Mouse (Mus musculus) adrenal gland, postnatal 25 days (tissue): ENCODE measurements around the gene Cpne1. TPM values are rescaled to one million over a fixed set of nuclear protein-coding genes. Genes with fewer than 3 reads are reported as not detected.
A peak's percentile ranks its signal among the peaks of the same experiment; 100 is the strongest.

Experiments used
- DNase-seq: peaks from one replicate; pipeline ENCODE4 v3.0.0; 2021; ENCODE audit warnings: mixed read lengths
- total RNA-seq: library from RNA; stranded (reverse); gene quantifications from 2 replicates; pipeline ENCODE4 v1.2.3, GENCODE M21; 2021

Cpne1 gene
- total RNA-seq, 1 experiment from 2014 or later, result 59.7 TPM

DNA sequence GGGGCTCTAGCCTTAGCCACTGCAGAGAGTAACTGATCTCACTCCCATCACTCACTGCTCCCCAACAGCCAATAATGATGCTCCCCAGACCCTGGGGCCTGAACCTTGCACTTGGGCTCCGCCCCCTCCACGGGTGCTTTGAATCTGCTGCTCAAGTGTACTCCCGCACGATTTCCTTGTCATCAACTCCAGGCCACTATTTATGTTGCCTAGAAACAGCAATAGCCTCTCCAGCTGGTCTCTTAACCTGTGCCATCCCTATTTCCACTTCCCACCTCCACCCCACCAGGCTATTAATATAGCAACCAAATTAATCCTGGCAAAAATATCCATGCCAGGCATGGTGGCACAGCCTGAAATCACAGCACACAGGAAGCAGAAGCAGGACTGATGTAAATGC, 32.1 kb downstream of the Cpne1 start:
- DNase-seq, result no peak

DNA sequence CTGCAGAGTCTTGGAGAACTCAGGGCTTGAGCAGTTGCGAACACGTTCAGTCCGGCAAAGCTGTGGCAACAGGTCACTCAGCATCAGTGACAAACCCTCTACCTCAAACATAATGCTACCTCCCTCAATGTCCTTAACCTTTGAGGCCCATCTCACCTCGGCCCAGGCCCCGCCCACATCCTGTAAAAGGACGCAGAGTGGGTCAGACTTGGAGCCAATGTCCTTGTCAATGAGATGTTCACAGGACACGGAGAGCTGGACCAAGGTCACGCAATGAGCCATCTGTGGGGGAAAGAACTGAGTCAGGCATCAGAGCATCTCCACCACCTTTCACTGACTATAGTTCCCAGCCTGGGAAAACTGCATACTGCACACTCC, 32.6 kb downstream of the Cpne1 start:
- peak; percentile 51 for DNase-seq

DNA sequence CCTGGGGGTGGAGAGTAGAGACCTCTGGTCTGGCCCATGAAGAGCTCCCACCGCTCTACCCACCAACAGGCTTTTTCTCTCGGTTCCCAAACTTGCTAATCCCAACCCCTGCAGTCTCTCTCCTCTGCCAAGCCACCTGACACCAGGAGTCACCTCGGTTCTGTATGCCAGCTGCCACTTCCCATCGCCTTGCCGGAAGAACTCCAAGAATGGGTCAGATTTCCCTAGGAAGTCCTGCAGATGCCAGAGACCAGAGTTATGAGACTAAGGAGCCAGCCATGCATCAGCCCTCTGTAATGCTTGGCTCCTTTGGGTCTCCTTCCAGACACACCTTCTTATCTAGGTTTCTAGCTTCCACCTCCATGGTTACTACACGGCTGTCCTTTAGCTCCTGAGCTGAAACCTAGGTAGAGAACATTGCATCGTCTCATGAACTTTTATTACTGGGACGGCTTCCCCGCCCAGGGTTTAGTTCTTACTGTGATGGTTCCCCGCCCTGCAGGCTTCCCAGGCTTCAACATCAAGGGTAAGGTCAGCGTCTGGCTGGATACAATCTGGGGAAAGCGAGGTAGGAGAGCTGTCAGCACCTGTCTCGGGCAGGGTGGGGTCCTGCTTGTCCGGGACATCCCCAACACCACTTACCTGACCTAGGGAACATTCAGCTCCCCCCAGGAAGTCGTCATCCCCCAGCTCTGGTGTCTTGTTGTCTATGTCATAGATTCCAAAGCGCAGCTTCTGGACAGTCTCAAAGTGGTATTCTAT, 33.2 kb downstream of the Cpne1 start:
- DNase-seq, result no peak

DNA sequence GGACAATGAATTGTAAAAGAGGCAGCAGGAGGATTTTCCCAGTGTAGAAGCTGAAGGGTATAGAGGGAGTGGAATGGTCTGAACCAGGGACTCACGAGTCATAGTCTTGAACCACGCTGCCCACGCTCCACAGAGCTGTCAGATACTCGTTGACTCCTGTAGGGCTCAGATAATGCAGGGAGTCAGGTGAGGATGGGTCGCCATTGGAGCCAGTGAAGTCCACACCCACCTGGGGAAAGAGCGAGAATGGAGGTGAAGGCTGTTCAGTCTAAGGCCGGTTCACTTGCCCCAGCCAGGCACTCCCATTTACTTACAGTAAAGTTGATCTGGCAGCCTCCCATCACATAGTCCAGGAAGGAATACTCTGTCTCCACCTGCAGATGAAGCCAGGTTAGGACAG, 34.3 kb downstream of the Cpne1 start:
- no peak for DNase-seq

DNA sequence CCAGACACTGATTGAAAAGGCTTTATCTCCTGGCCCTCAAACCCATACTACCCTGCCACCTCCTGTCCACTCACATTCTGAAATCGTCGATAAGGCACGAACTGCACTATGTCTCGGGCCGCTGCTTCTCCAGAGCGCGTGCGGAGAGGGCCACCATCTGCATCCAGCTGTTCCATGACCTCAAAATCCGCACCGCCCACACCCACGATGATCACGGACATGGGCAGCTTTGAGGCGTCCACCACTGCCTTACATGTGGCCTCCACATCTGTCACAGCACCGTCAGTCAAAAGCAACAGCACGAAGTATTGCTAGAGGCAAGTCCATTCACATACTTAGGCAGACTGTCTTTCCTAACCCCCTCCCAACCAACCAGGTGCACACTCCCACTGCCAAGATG, 38.0 kb downstream of the Cpne1 start:
- DNase-seq, result no peak

DNA sequence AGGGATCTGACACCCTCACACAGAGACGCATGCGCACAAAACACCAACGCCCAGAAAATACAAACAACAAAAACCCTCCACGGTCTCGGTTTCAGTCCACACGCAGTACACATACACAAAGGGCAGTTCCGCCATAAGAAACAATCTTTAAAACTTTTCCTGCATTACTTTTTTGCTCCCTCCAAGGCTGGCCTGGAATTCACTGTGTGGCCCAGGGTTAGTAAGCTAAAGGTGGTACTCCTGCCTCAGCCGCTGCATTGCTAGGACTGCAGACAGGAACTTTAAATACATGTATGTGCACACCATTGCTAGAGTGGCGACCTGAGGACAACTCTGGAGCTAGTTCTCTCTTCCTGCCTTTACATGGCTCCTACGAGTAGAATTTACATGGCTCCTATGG, 40.5 kb downstream of the Cpne1 start:
- DNase-seq, result no peak

DNA sequence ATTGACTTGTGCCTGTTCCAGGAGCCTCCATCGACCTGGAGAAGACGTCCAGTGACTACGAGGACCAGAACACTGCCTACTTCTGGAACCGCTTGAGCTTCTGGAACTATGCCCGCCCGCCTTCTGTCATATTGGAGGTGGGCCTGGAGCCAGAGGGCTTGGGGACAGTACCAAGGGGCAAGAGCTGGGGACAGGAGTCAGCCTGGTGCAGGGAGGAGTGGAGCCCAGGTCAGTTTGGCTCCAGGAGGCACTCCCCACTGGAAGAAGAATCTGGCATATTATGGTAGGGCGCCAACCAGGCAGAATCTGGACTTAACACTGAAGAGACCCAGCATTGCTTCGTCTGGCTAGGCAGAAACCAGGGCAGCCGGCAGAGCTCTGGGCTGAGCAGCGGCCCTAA, 43.8 kb downstream of the Cpne1 start:
- DNase-seq, result no peak

DNA sequence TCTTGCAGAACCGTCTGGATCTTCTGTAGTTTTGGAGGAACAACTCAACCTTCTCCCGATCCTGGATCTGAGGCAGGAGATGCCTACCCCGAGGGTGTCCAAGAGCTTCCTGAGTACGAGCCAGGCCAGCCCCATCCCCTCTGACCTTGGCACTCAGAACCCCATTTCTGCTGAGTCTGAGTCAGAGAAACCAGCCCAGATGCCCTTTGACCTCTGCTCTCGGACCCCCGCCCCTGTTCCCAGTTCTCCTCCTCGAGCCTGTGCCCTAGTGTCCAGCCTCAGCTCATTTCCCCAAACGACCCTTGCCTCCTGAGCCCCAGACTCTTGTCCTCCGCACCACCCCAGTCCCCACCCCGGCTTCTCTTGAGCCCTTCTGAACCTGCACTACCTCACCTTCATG, 45.6 kb downstream of the Cpne1 start:
- DNase-seq, result no peak

DNA sequence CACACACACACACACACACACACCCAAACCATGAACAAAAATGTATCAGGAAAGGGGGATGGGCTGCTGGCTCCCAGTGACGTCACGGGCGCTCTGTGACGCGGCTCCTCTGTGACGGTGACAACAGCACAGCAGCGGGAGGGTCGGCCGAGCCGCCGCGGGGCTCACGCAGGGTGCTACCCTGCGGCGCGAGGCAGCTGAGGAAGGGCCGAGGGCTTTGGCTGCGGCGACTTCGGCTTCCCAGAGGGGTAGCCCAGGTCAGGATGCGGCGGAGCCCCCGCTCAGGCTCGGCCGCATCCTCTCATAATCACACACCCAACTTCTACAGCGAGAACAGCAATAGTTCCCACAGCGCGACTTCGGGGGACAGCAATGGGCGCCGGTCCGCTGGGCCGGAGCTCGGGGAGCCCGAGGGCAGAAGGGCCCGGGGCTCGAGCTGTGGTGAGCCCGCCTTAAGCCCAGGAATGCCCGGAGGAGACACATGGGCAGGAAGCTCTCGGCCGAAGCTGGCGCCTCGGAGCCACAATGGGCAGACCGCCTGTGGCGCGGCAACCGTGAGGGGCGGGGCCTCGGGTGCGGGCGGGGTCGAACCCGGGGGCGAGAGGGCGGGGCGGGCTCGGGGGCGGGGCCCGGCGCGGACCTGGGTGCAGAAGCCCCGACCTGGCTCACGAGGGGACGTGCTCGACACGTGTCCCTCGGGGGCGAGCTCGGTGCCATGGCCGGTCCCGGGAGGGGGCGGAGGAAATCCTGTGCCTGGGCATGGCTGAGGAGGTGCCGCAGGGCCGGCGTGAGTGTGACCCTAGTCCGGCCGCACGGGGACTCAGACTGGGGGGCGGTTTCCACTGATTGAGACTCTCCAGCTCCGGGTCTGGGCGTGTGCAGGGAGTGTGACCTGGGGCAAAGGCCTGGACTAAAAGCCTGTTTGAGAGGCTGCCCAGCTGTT, 46.4 kb downstream of the Cpne1 start, which contains the start of gene Spag4:
Gene Spag4 (plus strand): TSS at position 77 of the 943 bp plus-strand sequence.
- peak; percentile 90 for DNase-seq

DNA sequence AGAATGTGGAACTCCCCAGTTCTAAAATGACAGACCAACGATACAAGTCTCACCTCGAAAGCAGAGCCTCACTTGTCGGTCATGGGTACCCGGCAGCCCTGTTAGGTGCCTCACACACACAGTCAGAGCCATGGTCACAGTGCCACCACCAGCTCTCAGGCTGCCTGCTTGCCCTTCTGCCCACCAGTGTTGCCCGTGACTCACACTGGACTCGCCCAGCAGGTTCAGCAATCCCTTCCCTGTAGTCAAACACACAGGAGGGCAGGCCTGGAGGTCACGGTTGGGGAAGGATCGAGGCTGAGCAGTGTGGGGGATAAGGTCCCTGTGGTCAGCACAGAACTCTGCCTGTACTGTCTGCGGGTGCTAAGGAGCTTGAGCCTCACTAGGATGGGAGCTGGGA, 58.9 kb downstream of the Cpne1 start, which contains the start of gene Fer1l4:
Gene Fer1l4 (minus strand): TSS at position 132 of the 400 bp plus-strand sequence.
- no peak for DNase-seq

DNA sequence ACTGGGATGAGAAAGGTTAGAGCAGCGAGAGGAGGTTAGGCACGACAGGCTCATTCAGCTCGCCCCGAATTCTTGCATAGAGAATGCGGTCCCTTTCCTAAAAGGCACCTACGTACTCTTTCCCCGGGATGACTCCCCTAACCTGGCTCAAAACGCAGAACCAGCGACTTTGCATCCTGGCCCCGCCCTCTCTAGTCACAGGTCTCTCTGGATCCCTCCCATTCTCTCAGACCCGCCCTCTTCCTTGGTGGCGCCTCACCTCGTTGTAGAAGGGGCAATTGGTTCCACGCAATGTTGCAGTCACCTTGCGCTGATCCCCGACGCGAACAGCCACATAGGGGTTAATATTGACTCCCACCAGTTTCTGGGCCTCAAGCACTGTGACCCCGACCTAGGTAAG, 63.8 kb downstream of the Cpne1 start:
- no peak for DNase-seq

DNA sequence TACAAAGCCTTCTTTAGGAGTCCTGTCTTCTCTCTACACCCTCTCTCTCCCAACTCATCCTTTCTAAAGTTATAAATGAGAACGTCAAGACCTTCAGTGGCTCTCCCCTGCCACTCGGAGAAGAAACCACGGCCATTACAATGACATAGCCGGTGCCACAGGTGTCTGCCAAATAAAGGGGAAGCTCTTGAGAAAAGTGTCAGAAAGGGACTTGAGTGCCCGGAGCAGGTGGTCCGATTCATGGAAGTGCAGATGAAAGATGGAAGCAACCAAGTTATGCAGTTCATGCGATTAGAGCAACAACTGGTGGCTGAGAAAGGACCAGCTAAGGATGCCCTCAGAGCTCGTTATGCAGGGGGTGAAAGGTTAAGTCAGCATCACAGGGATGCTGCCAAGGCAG, 68.9 kb downstream of the Cpne1 start:
- no peak for DNase-seq

DNA sequence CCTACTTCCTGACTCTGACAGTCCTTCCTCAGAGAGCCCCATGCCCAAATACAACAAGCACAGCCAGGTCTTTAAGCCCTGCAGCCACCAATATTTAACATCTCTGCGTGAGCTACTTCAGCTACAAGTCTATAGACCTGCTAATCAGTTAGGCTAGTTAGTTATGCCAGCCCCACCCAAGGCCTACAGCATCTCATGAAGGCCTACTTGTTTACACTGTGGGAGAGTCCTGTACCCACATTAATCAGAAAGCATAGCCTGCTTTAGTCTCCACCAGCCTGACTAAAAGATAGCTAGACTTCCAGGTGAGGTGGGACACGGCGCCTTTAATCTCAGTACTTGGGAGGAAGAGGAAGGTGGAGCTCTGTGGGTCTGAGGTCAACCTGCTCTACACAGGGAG, 72.4 kb downstream of the Cpne1 start:
- DNase-seq, result no peak

DNA sequence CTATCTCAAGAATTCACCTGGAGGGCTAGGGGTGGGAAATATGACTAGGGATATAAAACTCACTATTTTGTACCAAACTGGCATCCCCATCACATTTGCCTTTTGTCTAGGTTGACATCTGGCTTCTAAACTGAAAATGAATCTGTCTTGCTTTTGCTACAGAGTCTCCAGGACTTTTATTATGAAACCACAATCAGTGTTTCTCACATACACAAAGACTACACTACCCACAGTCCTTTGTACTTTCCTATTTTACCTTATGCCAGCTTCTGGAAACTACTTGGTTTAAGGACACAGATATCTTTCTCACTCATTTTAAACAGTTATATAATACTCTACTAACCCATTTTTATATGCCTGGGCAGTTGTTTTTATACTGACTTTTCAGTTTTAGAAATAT, 86.3 kb downstream of the Cpne1 start:
- no peak for DNase-seq

Other genes with a start within 250 kb of the Cpne1 start
- 74.4 and 114 TPM in 2 replicates for gene Uqcc1, start 181.7 kb downstream of the Cpne1 start, total RNA-seq
- gene Gm15557, start 171.2 kb downstream of the Cpne1 start, total RNA-seq, result not detected in 2 replicates
- 1.3 TPM in 1 of 2 replicates, not detected in the other for gene Gdf5, start 166.6 kb downstream of the Cpne1 start, total RNA-seq
- gene Cep250, start 155.5 kb downstream of the Cpne1 start, total RNA-seq, result 12.2 and 19.0 TPM in 2 replicates
- gene 6430550D23Rik, start 104.0 kb downstream of the Cpne1 start, total RNA-seq, result 4.0 and 4.3 TPM in 2 replicates
- 242 and 246 TPM in 2 replicates for gene Ergic3, start 103.9 kb downstream of the Cpne1 start, total RNA-seq
- not detected in 2 replicates for gene Fer1l4, start 59.0 kb downstream of the Cpne1 start, total RNA-seq
- gene Spag4, start 46.8 kb downstream of the Cpne1 start, total RNA-seq, result 2.4 and 2.9 TPM in 2 replicates
- gene Rbm12, start within 50 bp of the Cpne1 start, total RNA-seq, result 23.0 and 26.1 TPM in 2 replicates
- 17.5 and 21.0 TPM in 2 replicates for gene Gm28036, start 15.1 kb upstream of the Cpne1 start, total RNA-seq
- 259 and 329 TPM in 2 replicates for gene Romo1, start 32.1 kb upstream of the Cpne1 start, total RNA-seq
- gene Nfs1, start 32.2 kb upstream of the Cpne1 start, total RNA-seq, result 93.5 and 99.3 TPM in 2 replicates
- 413 and 478 TPM in 2 replicates for gene Rbm39, start 68.3 kb upstream of the Cpne1 start, total RNA-seq
- gene Phf20, start 84.5 kb upstream of the Cpne1 start, total RNA-seq, result 33.1 and 41.2 TPM in 2 replicates
- gene Cnbd2, start 200.3 kb upstream of the Cpne1 start, total RNA-seq, result 2.5 and 3.6 TPM in 2 replicates
- 102 and 123 TPM in 2 replicates for gene Scand1, start 200.7 kb upstream of the Cpne1 start, total RNA-seq